Mouse (Mus musculus) embryonic facial prominence, embryonic 10.5 days (tissue): ENCODE measurements around the gene Pdss2. TPM values are rescaled to one million over a fixed set of nuclear protein-coding genes. Genes with fewer than 3 reads are reported as not detected.

ENCODE experiments used
- DNase-seq: peaks from one replicate; pipeline ENCODE4 v3.0.0-alpha.2; 2017; ENCODE audit warnings: low spot score
- H3K27ac ChIP-seq: fragments of 300-500 bp; sonication (generic); replicated peaks from 2 replicates; pipeline ENCODE4 v1.5.1; 2016; ENCODE audit warnings: mild to moderate bottlenecking
- H3K27me3 ChIP-seq: fragments of 300-500 bp; sonication (generic); replicated peaks from 2 replicates; pipeline ENCODE4 v1.6.1; 2016; ENCODE audit warnings: low read depth, mild to moderate bottlenecking; ENCODE audit not compliant: poor library complexity, severe bottlenecking
- H3K36me3 ChIP-seq: fragments of 300-500 bp; sonication (generic); replicated peaks from 2 replicates; pipeline ENCODE4 v1.6.1; 2016; ENCODE audit warnings: mild to moderate bottlenecking, moderate library complexity
- H3K4me1 ChIP-seq: fragments of 300-500 bp; sonication (generic); 2 replicates; pipeline ENCODE4 v1.6.1; 2016
- H3K4me3 ChIP-seq: fragments of 300-500 bp; sonication (generic); 2 replicates; pipeline ENCODE4 v1.5.1; 2016; ENCODE audit warnings: mild to moderate bottlenecking, moderate library complexity
- H3K9me3 ChIP-seq: fragments of 300-500 bp; sonication (generic); 2 replicates; pipeline ENCODE4 v1.6.1; 2016; ENCODE audit warnings: mild to moderate bottlenecking
- WGBS: fragments of 180-500 bp; shearing (Covaris S2); methylation state at CpG from one replicate; pipeline ENCODE4 v1.1.7; 2016; 5-methylcytosine and 5-hydroxymethylcytosine counted together
- polyA plus RNA-seq: library from polyadenylated mRNA; unstranded; fragments of >200 nt; fragmentation: Nextera tagmentation; extraction: Ambion mirVana; gene quantifications from 2 replicates; pipeline ENCODE4 v1.2.1, GENCODE M21; 2016

The Pdss2 gene
- polyA plus RNA-seq, 1 experiment from 2014 or later, result 15.9 TPM

DNA sequence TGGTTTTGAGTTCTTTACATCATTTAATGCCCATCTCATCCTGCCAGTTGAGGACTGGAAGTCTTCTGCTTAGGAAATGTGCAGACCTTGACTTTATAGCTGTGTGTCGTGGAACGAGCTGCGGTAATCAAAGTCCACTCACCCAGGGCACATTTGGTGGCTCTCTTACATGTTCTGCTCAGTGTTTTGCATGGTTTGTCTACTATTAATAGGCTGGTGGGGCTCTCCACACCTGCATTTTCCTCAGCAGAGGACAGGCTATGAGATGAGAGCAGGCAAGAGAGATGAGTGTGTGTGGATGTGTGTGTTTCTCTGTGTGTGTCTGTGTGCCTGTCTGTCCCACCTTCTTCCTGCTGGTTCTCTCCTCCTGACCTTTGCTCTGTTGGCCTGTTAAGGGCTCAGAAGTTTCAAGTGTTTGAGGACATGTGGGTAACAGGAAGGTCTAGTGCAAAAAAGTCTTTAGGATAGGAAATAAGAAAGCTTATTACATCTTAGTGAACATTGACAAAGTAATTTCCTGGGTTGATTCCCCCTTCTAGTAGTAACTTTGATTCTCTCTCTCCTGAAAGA is 266.2 kb downstream of the Pdss2 start:
- Histone ChIP-seq H3K4me1 (peaks cover 53% of the 10 kb centered on the region), H3K9me3 (no peaks in the 10 kb centered on the region), H3K27ac (no peak overlapping the region), H3K4me3 (no peak overlapping the region), H3K27me3 (no peaks in the 10 kb centered on the region), H3K36me3 (peaks cover 14% of the 10 kb centered on the region)
- 85% methylated on average over 3 of the region's 3 CpGs for WGBS
- no peak for DNase-seq

DNA sequence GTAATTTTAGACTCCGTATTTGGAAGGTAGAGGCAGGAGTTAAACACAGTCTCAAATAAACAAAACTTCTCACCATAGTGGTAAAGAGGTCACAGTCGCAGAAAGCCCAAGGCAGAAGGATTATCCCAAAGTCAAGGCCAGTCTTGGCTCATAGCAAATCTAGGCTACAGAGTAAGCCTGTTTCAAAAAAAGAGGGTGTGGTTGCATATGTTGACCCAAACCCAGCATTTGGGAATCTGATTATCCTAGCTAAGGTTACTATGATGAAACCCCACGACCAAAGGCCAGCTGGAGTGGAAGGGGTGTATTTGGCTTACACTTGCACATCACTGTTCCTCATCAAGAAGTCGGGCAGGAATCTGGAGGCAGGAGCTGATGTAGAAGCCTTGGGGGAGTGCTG is 267.0 kb downstream of the Pdss2 start:
- no peak for DNase-seq
- Histone ChIP-seq H3K4me1 (peaks cover 46% of the 10 kb centered on the region), H3K36me3 (peaks cover 18% of the 10 kb centered on the region), H3K27me3 (no peaks in the 10 kb centered on the region), H3K27ac (no peak overlapping the region), H3K9me3 (no peaks in the 10 kb centered on the region), H3K4me3 (no peak overlapping the region)
- WGBS, result 78% methylated on average over 4 of the region's 4 CpGs

DNA sequence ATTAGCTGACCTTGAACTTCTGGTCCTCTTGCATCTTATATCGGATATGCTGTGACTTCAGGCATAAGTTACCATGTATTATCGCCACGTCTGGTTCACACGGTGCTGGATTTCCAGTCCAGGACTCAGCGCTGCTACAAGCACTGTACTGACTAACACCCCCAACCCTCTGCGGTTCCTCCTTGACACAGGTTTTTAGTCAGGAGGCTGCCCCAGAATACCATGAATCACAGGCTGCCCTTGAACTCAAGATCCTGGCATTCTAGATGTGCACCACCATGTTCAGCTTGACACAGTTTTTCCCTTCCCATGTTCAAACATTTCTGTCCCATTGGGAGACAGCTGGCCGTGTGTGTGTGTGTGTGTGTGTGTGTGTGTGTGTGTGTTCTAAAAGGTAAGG is 267.9 kb downstream of the Pdss2 start:
- H3K4me1 ChIP-seq, result peaks cover 40% of the 10 kb centered on the region
- H3K4me3 ChIP-seq, result no peak overlapping the region
- no peak for DNase-seq
- peaks cover 24% of the 10 kb centered on the region for H3K36me3 ChIP-seq
- H3K9me3 ChIP-seq, result no peaks in the 10 kb centered on the region
- no peak overlapping the region; the same call in 1 of the 2 replicates for H3K27ac ChIP-seq
- 84% methylated on average over 7 of the region's 7 CpGs for WGBS
- H3K27me3 ChIP-seq, result no peaks in the 10 kb centered on the region

DNA sequence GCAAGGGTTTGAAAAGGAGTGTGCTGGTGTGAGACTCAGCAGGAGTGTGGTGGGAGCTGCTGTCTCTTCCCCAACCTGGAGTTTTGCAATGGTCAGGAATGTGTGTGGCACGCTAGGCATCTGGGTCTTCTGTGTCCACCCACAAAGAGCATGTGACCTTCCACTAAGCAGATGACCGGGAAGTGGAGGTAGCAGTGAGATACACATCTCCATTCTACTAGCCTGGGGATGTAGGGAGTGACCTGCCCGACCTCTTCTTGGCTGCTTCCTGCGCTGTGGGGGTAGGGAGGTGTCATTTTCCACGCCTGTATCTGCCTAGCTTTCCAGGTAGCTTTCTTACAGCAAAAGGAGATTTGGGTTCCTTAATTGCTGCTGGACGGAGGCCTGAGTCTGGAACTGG is 268.3 kb downstream of the Pdss2 start:
- Histone ChIP-seq H3K9me3 (no peaks in the 10 kb centered on the region), H3K36me3 (peaks cover 28% of the 10 kb centered on the region), H3K27ac (peak overlapping the region; percentile 68), H3K4me1 (peaks cover 38% of the 10 kb centered on the region), H3K27me3 (no peaks in the 10 kb centered on the region), H3K4me3 (no peak overlapping the region)
- WGBS, result 32% methylated on average over 6 of the region's 6 CpGs
- peak; percentile 39 for DNase-seq

DNA sequence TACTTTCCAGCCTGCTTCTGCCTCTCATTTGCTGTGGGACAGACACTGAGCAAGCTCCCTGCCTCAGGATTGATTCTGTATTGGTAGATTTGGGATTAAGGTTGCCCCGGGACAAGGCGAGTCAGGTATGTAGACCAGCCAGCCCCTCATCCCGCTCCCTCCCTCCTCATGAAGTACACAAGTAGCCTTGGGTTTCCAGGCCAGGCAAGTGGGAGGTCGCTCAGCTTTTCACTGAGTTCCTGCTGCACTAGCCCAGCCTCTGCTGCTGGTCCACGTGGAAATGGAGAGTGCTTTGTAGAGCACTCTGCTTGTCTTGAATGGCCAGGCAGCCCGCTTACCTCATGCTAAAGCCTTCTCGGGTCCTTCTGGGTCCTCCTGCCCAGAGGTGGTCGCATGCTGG is 268.7 kb downstream of the Pdss2 start:
- no peak for DNase-seq
- 71% methylated on average over 8 of the region's 8 CpGs for WGBS
- Histone ChIP-seq H3K27me3 (no peaks in the 10 kb centered on the region), H3K4me1 (peaks cover 38% of the 10 kb centered on the region), H3K9me3 (no peaks in the 10 kb centered on the region), H3K4me3 (no peak overlapping the region), H3K36me3 (peaks cover 33% of the 10 kb centered on the region), H3K27ac (peak overlapping the region; percentile 68)

DNA sequence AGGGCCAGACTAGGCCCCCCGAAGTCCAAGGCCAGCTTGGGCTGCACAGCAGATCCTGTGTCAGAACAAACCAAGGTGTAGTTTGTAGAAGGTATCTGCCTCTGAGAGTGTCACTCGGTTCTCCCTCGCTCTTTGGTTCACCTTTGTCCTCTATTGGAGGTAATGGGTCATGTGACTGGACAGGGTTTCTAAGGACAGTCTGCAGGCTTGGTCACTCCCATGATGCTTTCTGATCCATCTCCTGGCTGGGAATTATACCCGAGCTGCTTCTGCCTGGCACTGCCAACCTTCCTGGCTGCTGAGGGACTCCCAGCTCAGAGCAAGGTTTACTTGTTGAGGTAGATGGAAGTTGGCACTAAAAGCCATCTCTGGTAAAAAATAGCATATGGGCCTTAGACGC is 269.6 kb downstream of the Pdss2 start:
- Histone ChIP-seq H3K27me3 (no peaks in the 10 kb centered on the region), H3K9me3 (no peaks in the 10 kb centered on the region), H3K4me3 (no peak overlapping the region), H3K27ac (0 out of 2 replicates have a peak overlapping the region, but pooled peaks have one; percentile 68), H3K36me3 (peaks cover 37% of the 10 kb centered on the region), H3K4me1 (peaks cover 38% of the 10 kb centered on the region)
- DNase-seq, result no peak
- 87% methylated on average over 5 of the region's 5 CpGs for WGBS

DNA sequence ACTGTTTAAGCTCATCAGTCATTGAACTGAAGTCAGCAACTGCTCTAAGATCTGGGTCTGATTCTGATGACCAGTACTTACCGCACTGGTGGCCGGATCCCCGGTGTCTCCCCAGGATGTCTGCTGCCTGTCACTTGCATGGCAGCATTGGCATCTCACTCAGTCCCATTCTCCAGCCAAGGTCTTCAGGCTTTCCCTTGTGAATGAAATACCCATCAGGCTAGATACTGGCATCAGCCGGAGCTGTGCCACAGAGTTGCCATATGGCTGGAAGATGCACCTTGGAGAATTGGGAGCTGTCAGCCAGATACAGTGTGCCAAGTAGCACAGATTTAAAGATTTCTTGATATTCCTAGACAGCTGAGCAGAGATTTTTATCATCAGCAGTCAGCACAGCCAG is 281.3 kb downstream of the Pdss2 start:
- no peaks in the 10 kb centered on the region for H3K27me3 ChIP-seq
- no peaks in the 10 kb centered on the region for H3K9me3 ChIP-seq
- no peak overlapping the region for H3K27ac ChIP-seq
- 98% methylated on average over 4 of the region's 4 CpGs for WGBS
- no peak for DNase-seq
- H3K36me3 ChIP-seq, result peaks cover 92% of the 10 kb centered on the region
- no peaks in the 10 kb centered on the region for H3K4me1 ChIP-seq
- H3K4me3 ChIP-seq, result no peak overlapping the region

DNA sequence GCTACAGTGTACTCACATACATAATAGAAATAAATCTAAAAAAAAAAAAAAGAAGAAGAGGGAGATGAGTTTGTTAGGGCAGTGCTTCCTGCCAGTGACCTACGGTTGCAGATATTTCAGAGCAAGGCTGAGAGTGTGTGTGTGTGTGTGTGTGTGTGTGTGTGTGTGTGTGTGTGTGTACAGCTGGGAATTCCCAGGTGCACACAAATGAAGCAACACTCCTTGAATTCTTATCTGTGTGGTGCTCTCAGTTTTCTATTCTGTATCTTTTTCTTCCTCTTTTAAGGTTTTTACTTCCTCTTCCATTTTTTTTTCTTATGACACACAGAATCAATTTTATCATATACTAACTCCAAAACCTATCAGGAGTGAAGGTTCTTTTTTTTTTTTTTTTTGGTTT is 283.0 kb downstream of the Pdss2 start:
- no peak overlapping the region for H3K4me3 ChIP-seq
- no peak overlapping the region for H3K27ac ChIP-seq
- no peaks in the 10 kb centered on the region for H3K9me3 ChIP-seq
- H3K36me3 ChIP-seq, result peaks cover 84% of the 10 kb centered on the region
- no peaks in the 10 kb centered on the region for H3K4me1 ChIP-seq
- 79% methylated on average over 1 of the region's 1 CpGs for WGBS
- DNase-seq, result no peak
- no peaks in the 10 kb centered on the region for H3K27me3 ChIP-seq

DNA sequence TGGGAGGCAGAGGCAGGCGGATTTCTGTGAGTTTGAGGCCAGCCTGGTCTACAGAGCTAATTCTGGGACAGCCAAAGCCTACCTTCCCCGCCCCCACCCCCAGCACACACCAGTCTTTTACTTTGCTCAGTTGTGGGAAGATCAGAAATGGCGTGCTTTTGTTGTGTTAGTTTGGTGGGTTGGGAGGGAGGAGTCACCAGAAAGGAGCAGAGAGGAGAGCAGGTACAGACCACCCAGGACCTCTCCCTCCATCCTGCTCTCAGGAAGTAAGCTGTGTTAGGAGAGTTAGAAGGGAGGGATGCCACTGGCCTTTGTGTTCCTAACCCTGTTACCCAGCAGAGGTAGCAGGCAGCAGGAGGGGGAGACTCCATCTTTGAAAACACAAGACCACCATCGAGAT is 285.8 kb downstream of the Pdss2 start:
- peaks cover 84% of the 10 kb centered on the region for H3K36me3 ChIP-seq
- H3K27me3 ChIP-seq, result no peaks in the 10 kb centered on the region
- H3K27ac ChIP-seq, result no peak overlapping the region
- H3K4me1 ChIP-seq, result no peaks in the 10 kb centered on the region
- 69% methylated on average over 4 of the region's 4 CpGs for WGBS
- no peak overlapping the region for H3K4me3 ChIP-seq
- H3K9me3 ChIP-seq, result no peaks in the 10 kb centered on the region
- no peak for DNase-seq

DNA sequence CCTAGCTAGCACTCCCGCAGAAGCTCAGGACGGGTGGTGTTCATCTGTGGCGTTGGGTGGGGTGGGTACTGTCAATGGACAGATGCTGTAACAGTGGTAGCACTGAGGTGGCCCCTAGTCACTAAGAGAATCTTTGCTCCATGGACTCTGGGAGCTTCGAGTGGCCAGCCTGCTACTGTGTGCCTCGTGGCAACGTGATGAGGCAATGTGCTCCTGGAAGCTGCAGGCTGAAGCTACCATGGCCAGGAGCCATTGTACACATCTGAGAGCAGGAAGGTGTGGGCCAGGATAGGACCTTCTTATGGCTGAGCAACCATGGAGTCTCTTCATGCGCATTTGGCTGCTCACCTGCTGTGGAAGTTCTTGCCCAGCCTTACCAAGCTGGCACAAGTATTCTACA is 287.9 kb downstream of the Pdss2 start:
- no peaks in the 10 kb centered on the region for H3K27me3 ChIP-seq
- 95% methylated on average over 7 of the region's 7 CpGs for WGBS

DNA sequence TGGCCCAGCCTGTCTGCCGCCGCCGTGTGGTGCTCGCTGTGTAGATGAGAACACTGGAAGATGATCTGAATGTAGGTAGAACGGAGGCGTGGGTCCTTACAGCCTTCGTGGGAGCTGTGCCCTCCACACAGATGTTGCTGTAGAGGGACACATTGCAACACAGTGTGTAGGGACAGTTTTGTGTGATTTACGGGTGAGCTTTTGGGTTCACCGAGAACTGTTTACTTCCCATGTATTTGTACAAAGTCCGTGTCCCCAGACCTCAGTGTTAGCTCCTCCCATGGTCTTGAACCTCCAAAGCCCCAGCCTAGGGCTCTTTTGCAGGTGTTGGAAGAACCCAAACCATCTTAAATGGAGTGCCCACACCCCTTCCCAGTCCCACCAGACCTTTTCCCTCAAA is 291.7 kb downstream of the Pdss2 start:
- peaks cover 5% of the 10 kb centered on the region; the same call in 1 of the 2 replicates for H3K4me1 ChIP-seq
- H3K4me3 ChIP-seq, result no peak overlapping the region
- WGBS, result 97% methylated on average over 10 of the region's 10 CpGs
- no peaks in the 10 kb centered on the region for H3K27me3 ChIP-seq
- DNase-seq, result no peak
- no peaks in the 10 kb centered on the region for H3K9me3 ChIP-seq
- H3K27ac ChIP-seq, result no peak overlapping the region
- peaks cover 74% of the 10 kb centered on the region for H3K36me3 ChIP-seq

More for the DNA sequence above, 287.9 kb downstream of the Pdss2 start:
- Histone ChIP-seq H3K4me3 (no peak overlapping the region), H3K36me3 (peaks cover 86% of the 10 kb centered on the region), H3K4me1 (no peaks in the 10 kb centered on the region), H3K9me3 (no peaks in the 10 kb centered on the region), H3K27ac (no peak overlapping the region)
- DNase-seq, result no peak
